Mouse (Mus musculus) CD4-positive, CD25-positive, alpha-beta regulatory T cell, adult 2 months (primary cell): ENCODE measurements around the gene Morc2b.
A peak's percentile ranks its signal among the peaks of the same experiment; 100 is the strongest.
"Not testable (repeated sequence)": the region's sequence is repeated elsewhere in the genome, so short reads cannot be mapped to it uniquely, and the experiment has no call there.

ENCODE experiments used
- DNase-seq: peaks from one replicate; pipeline ENCODE4 v3.0.0-alpha.2; 2012; ENCODE audit warnings: low read depth, low spot score

Gene Morc2b

GRCm38 (mm10) chr17:33139261-33139820, at the start of gene Morc2b:
TSS of gene Morc2b (minus strand) at chr17:33139683.
- DNase-seq: no peak

- DNase-seq: not testable (repeated sequence)
Observed at GRCm38 (mm10) chr17:33168147-33168546, 28.7 kb upstream of the Morc2b start, which contains the start of gene Olfr55. TSS of gene Olfr55 (plus strand) at chr17:33168447.

GRCm38 (mm10) chr17:33126257-33126656, 13.2 kb downstream of the Morc2b start:
- no peak for DNase-seq

DNA sequence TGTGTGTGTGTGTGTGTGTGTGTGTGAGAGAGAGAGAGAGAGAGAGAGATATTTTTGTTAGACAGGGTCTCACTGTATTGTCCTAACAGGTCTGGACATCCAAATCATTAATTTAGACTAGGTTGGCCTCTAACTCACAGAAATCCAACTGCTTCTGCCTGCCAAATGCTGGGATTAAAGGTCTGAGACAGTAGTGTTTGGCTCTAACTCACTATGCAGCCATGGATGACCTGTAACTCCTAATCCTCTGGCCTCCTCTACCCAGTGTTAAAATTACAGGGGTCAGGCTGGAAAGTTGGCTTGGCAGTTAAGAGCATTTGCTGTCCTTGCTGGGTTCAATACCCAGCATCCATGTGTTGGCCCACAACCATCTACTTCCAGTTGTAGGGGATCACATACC, 14.9 kb downstream of the Morc2b start:
- DNase-seq: no peak

- no peak for DNase-seq
Observed at GRCm38 (mm10) chr17:33097396-33097795, 42.1 kb downstream of the Morc2b start.

- peak; percentile 75 for DNase-seq
Observed at GRCm38 (mm10) chr17:33092391-33093193, 46.9 kb downstream of the Morc2b start.

GRCm38 (mm10) chr17:33091630-33092029, 47.9 kb downstream of the Morc2b start:
- DNase-seq: no peak

DNA sequence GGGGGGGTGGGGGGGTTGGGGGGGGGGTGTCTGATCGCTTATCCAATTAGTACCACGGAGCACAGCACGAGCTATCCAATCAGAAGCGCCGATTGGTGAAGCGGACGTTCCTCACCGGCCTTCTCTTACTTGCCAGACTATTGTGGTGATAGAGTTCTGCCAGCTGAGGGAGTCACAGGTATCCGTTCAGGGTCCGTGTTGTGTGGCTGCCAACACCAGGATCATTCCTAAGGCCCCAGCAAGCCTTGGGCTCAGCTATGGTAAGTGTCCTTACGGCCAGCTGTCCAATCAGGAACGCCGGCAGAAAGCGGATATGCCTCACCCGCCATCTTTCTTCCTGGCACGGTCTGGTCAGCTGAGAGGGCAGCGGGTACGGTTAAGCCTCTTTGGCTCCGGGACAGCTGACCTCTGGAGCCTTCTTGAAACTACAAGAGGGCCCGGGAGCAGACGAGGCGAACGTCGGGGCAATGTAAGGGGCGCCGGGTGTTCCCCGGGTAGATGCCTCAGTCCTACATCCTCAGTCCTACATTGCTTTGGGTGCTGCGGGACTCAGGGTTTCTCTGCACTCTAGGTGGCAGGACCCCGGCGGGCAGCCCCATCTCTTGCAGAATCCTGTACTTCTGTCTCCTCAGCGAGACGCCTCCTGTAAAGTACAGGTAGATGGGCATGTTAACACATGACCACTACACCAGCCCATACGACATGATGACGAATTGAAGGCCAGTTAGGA, 50.1 kb downstream of the Morc2b start, which contains the start of gene Zfp563:
Gene Zfp563, plus strand, starts transcription at position 91 of the 730 bp plus-strand sequence.
- DNase-seq: peak; percentile 88

DNA sequence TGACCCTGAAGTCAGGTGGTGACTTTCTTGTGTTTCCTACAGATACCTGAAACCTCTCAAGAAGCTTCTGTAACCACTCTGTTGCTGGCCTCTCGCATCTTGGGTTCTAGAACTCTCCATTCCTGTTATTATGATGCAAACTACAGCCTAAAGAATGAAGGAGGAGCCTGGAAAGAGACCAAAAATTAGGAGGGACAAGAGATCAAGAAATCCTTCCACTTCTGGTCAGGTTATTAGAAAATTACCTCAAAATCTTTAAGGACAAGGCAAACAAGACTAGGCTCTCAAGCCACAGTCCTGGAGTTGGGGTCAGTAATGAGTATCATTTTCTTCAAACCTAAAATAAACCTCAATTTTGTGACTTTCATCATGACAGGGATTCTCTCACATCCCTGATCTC, 71.5 kb downstream of the Morc2b start, which contains the start of gene 4921501E09Rik:
Gene 4921501E09Rik, minus strand, starts transcription at position 101 of the 400 bp plus-strand sequence.
- no peak for DNase-seq
